Mouse (Mus musculus): ENCODE data around the gene BC049352.

BC049352 gene

DNA sequence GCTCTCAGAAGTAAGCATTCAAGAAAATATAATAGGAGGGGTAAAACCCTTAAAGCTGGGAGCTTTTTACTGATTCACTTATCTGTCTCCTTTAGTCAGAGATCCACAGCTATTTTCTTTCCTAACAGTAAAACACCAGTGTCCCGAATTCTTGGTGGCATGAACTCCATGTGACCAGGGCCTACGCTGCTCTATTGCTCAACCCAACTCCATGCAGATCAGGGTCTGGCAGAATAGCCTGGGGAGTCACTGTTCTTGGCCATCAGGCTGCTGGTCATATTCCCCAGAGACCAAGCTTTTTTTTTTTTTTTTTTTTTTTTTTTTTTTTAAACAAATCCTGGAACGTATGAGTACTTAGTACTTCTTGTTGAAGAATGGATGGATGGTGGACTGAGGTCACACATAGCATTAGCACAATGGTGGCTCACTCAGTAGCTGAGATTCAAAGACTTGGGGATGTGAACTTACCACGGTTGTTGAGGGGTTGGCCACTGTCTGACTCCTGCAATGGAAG lies 7.9 kb downstream of the BC049352 start:
- DNase-seq (ENCODE audit: low spot score) = no peak

DNA sequence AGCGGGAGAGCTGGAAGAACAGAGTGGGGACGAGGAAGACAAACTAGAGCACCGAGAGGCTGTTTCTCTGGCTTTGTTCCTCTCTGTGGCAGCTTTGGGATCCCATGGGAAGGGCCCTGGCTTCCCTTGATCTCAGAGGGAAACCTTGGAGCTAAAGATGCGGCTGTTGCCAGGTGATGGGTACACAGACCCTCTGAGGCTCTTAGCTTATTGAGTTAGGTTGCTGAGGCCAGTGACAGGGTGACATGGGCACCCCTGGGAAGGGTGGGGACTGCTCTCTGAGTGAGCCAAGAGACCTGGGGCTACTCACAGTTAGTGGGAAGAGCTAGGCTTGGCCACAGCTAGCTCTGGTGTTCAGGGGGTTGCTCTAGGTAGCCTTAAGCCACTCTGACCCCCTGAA lies 13.7 kb downstream of the BC049352 start:
- DNase-seq (ENCODE audit: low spot score) = no peak

DNA sequence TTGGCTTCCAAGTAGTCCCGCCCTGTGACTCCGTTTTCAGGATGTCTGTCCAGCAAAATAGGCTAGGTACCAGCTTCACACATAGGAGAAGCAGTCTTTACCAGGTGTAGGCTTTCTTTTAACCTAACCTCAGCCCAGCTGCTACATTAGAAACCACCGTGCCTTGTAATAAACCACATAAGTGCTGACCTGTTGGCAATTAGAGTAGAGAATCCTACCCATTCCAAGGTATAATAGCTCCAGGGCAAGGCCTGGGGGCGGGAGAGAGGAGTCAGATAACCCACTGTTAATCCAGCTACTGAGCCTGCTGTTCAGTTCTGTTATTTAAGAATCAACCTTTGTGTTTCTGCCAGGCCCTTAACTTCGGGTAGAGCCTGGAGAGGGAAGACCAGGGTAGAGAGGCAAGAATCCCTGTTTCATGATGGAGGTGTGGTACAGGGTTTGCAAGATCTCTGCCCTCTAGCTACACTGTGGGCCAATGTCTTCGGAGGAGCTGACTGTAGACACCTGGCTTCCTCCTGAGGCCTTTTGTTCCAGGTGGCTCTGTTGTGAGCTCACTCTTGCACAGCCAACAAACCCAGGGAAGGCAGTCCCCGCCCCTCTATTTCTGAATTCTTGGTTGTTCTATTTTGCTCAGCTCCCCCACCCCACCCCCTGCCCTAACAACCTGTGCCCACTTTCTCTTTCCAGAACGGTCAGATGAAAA lies 14.5 kb downstream of the BC049352 start:
- no peak for DNase-seq (ENCODE audit: low spot score)

- DNase-seq (ENCODE audit: low spot score) = no peak
These were observed 15.7 kb downstream of the BC049352 start for GRCm38 (mm10) chr9:45197549-45197948.

DNA sequence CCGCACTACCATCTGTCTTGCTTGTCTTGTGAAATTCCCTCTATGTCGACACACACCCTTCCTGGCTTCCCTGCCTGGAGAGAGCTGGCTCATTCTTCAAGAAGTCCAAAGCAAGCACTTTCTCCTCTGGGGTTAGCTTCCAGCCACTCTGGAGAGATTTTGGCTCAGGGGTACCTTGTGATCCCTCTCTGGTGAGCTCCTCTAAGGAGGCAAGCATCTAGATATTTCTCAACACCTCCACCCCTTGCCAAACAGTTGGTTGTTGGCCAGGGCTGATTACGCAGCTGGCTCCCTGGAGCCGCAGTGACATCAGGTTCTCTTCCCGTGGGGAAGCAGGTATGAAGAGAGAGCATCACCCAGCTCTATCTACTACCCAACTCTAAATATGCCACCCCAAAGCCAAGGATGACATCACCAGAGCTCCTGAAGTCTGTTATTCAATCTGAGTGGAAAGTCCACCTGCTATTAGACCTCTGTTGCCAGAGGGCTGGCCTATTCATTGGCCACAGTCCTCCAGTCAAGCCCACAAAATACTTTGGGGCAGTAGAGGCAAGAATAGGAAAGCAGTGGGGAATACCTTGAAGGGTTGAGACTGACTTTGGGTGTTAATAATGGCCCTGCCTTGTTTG lies 19.6 kb downstream of the BC049352 start:
- no peak for DNase-seq (ENCODE audit: low spot score)

DNA sequence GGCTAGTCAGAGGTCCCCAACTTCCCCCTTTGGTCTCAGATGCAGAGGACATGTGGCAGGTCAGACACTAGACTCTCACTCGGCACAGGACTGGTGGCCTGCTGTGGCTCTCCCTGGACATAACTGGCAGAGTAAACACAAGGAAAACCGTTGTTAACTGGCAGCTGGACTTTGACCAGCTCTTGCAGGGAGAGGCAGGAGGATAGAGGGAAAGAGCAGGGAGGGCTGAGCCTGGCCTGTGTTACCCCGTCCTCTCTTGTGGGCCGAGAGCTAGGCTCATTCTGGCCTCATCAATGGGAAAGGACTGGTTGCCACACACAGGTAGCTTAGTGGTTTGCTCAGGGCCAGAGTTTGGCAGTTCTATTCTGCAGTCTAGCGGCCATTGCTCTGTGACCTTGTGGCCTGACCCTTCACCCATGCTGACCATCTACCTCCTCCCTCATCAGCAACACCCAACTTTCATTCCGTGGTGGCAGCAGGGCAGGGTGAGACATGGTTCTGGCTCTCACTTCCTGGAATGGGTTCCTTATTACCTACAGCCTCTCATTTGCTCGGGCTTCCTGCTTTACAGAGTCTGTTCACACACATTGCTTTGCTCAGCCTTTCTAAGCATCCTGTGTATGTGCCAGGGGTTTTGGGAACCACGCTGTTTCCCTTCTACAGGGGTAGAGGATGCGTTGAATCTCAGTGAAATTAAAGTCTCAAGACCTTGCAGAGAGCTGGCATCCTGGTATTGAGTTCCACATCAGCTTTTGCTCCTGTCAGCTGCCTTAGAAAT lies 20.4 kb downstream of the BC049352 start:
- DNase-seq (ENCODE audit: low spot score) = no peak

DNA sequence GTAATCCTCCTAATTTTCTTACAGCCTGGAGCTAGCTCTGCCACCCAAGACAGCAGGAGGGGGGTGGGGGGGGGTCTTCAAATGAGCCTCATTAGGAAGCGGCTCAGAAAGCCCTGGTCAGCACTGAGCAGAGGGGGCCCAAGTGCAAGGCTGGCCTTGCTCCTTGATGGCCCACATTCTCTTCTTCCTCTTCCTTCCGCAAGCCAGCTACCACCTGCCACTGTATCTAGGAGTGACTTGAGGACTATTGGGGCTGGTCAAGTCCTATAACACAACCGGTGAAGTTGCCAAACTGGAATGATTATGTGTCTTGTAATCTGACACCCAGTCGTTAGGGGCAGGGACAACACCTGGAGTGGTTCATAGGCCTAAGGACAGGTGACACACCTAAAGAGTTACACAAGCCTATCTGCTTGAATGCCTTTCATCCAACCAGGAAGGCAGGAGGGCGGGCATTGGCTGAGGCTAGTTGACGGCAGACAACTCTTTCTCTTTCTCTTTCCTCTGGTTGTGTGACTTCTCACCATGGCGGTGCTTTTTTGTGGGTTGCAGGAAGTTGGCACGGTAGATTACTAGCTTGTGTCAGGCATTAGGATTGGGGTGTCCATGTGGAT lies 22.1 kb downstream of the BC049352 start, which contains the start of gene Tmprss4:
TSS of gene Tmprss4 (minus strand) at position 296 of the 614 bp plus-strand sequence.
- DNase-seq (ENCODE audit: low spot score) = no peak

- DNase-seq (ENCODE audit: low spot score) = no peak
These were observed 23.3 kb downstream of the BC049352 start for GRCm38 (mm10) chr9:45205143-45205542.

DNA sequence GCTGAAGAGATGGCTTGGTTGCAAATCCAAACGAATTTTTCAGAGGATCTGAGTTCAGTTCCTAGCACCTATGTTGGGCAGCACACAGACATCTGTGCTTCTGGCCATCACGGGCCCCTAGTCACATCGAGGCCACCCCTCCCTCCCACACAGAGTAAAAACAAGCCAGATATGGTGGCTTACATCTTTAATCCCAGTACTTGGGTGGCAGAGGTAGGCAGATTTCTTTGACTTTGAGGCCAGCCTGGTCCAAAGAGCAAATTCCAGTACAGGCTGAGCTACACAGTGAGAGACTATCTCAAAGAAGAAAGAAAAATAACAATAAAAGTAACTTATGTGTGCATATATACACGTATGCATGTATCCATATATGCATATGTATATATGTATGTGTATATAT lies 24.3 kb downstream of the BC049352 start:
- no peak for DNase-seq (ENCODE audit: low spot score)

GRCm38 (mm10) chr9:45207015-45207743 lies 25.4 kb downstream of the BC049352 start:
- DNase-seq (ENCODE audit: low spot score) = no peak

DNA sequence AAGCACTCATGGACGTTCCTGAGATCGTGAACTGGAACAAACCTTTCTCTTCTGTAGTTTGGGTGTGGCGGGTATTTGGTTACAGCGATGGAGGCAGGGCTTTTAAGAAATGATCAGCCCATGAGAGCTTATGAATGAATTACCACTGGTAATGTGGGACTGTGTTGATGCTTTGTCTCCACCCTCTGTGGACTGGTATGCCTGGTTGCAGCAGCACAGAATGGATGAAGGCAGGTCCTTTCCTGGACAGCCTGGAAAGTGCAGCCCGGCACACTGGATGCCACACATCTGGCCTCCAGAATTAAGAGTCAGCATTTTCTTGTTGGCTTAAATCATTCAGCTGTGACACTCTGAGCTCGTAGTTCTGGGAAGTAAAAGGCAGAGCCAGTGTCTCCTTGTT lies 30.2 kb downstream of the BC049352 start:
- no peak for DNase-seq (ENCODE audit: low spot score)

DNA sequence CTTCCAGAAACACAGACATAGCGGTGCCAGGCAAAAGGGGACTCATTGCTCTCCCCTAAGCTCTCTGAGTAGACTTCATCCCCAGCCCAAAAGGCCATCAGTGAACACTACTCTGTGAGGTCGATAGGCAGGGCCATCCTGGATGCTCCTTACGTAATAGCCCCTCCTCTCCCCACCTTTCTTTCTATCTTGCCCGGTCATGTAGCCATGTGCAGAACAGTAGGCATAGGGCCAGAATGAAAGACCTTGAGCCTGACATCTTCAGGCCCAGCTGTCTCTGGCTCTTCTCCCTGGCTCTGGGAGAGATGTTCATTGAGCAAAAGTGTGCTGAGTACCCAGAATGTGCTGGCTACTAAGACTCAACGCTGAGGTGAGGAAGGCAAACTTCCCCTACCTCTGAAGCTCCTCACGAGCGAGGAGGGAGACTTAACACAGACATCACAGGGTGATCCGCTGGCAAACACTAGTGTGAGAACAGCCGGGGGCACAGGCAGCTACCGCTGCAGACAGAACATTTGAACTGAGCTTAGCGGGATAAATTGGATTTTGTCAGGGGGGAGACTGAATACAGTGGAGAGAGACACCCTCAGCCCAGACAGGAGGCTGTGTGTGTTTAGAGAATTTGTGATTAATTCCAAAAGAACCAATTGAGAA lies 33.8 kb downstream of the BC049352 start:
- no peak for DNase-seq (ENCODE audit: low spot score)

- no peak for DNase-seq (ENCODE audit: low spot score)
These were observed 37.8 kb downstream of the BC049352 start for GRCm38 (mm10) chr9:45219644-45220043.

- DNase-seq (ENCODE audit: low spot score) = peak; percentile 89
These were observed 39.8 kb downstream of the BC049352 start for GRCm38 (mm10) chr9:45221567-45221966.

DNA sequence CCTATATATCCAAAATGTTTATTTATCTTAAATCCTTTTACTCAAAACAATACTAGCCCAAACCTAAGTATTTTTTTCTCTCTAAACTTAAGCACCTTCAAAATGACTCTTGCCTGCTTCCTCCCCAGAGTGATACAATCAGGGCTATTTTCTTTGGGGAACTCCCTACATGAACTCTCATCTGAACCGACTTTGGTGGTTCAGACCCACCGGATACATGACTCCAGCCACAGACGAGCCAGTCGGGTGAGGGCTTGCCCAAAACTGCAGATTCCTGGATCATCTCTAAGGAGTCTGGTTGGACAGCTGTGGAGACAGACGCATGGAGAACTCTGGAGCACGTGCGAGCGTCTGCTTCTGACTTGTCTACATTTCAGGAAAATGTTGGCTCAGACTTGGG lies 47.6 kb downstream of the BC049352 start:
- no peak for DNase-seq (ENCODE audit: low spot score)

- DNase-seq (ENCODE audit: low spot score) = no peak
These were observed 53.9 kb downstream of the BC049352 start for GRCm38 (mm10) chr9:45235668-45236227.

GRCm38 (mm10) chr9:45236744-45237143 lies 54.9 kb downstream of the BC049352 start:
- DNase-seq (ENCODE audit: low spot score) = no peak

- no peak for DNase-seq (ENCODE audit: low spot score)
These were observed 59.6 kb downstream of the BC049352 start for GRCm38 (mm10) chr9:45241397-45241796.

- no peak for DNase-seq (ENCODE audit: low spot score)
These were observed 63.6 kb downstream of the BC049352 start for GRCm38 (mm10) chr9:45245432-45245831.

- no peak for DNase-seq (ENCODE audit: low spot score)
These were observed 64.3 kb downstream of the BC049352 start for GRCm38 (mm10) chr9:45246060-45246459.

GRCm38 (mm10) chr9:45247536-45247935 lies 65.7 kb downstream of the BC049352 start:
- DNase-seq (ENCODE audit: low spot score) = no peak

Measured in retina, embryonic 14.5 days (tissue).